Mouse (Mus musculus) heart, postnatal 25 days (tissue): Measurements from ENCODE around the gene Tekt1. TPM values are rescaled to one million over a fixed set of nuclear protein-coding genes. Genes with fewer than 3 reads are reported as not detected.
A peak's percentile ranks its signal among the peaks of the same experiment; 100 is the strongest.

ENCODE experiments used
- DNase-seq: peaks from one replicate; pipeline ENCODE4 v3.0.0; 2022; ENCODE audit warnings: low spot score
- intact Hi-C: fragments of 180-260 bp; cut with DNase I; formaldehyde crosslinking; loops from one replicate; pipeline ENCODE4 v1.15.1; 2025
- total RNA-seq, 2 experiments: library from RNA; stranded (reverse); gene quantifications; 2 replicates each; pipeline ENCODE4 v1.2.3; 2021

Gene Tekt1
- total RNA-seq, 2 experiments from 2014 or later: not detected

DNA sequence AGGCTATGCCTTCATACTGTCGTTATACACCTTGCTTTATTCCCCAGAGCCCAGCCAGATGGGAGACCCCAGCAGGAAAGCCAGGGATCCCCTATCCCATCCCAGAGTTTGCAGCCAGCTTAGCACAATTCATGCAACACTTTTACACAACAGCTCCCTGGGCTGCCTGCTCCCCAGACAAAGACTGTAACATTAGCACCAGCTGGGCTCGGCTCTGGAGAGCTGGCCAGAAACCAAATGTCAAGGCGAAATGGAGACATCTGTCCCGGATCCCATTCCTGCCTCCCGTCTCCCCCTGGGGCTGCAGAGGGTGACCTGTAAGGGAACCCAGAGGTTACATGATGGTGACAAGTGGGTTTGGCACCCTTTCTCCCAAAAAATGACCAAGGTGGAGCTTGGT, 31.4 kb upstream of the Tekt1 start:
- peak; percentile 36 for DNase-seq
- intact Hi-C loops: no loop called here

DNA sequence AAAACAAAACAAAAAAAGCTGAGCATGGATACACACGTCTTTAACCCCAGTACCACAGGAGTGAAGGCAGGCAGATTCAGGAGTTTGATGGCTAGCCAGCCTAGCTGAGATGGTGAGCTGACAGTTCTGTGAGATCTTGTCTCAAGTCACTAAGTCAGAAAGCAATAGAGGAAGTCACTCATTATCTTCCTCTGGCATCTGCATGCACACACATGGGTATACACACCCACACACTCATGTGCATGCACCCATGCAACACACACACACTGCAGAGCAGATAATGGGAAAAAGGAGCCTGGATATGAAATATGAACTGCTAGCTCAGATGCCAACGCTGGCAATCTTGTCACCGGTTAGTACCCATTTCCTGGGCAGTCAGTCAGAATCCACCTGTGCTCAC, 31.0 kb upstream of the Tekt1 start:
- intact Hi-C loops: no loop called here
- DNase-seq: no peak

DNA sequence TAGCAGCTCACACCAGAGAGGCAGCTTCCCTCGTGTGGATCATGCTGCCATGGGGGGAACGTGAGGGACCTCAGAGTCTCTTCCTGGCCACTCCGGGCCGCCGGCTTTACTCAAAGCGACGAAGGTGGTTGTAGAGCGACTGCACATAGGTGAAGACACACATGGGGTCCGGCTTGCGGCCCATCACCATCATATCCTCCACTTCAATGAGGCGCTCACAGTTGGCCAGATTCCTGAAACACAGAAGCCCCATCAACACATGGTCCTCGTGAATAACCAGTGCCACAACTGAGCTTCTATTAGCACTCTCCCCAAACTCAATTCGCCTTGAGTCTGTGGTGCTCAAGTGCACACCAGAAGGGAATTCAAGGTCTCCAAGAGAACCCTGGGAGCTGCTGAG, 28.9 kb upstream of the Tekt1 start:
- no peak for DNase-seq
- intact Hi-C loops: no loop called here

DNA sequence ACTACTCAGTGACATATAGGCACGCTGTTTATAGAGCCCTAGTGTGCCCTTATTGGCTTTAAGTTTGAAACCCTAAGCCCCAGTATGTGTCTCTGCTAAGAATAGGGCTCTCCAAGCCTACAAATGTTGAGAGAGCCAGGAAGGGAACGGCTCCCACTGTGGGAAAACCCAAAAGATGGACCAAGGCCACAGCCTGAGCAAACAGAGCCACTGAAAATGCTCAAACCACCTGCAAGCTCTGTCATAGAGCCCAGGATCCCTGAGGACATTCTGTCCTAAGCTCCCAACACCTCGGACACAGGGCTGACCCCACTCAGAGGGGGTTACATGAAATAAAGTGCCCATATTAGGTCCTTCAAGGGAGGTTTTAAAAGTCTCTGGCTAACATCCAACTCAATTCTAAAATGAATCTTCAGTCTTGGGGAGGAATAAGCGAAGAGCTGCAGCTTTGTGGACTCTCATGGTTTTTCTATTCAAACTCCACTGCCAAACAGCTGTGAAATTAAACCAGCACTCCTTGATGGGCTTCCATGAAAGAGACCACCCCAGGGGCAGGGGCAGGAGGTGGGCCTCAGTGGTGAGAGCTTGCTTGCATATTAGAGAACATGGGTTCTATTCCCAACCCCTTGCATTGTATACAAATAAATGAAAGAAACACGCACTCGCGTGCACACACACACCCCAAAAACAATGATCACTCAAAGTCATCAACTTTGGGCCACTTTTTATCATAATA, 27.3 kb upstream of the Tekt1 start:
- intact Hi-C loops: no loop called here
- DNase-seq: no peak

DNA sequence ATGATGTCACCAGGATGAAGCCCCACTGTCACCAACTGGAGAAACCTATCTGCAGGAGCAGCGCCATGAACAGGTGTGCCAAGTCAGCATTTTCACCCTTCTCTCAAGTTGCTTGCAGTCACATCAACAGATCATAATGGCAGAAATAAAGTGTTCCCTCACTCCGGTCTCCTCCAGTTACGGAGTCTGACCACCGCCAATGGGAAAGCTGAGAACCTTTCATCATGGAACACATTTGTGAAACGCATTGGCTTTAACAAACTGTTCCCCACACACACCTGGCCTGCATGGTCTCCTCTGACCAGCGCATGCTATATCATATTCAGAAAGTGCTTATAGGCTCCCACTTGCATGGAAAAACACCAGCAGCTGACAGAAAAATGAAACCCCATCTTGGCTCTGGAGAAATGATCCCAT, 25.9 kb upstream of the Tekt1 start:
- DNase-seq: no peak
- intact Hi-C loops: no loop called here

DNA sequence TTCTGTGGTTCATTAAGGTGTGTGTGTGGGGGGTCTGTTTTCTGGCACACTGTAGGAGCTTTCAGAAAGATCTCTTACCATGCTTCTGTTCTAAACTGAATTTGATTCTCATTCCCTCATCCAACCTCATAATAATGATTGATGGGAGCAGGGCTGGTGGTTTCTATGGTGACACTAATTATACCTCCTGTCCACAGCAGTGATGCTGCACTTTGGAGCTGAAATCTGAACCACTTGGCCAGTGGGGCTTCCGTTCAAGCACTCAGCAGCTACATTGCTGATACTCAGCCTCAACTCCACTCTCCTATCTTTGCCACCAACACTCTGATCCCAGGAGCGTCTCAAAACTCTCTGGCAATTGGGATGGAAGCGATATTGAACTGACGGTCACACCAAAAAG, 17.1 kb upstream of the Tekt1 start:
- intact Hi-C loops: no loop called here
- DNase-seq: no peak

DNA sequence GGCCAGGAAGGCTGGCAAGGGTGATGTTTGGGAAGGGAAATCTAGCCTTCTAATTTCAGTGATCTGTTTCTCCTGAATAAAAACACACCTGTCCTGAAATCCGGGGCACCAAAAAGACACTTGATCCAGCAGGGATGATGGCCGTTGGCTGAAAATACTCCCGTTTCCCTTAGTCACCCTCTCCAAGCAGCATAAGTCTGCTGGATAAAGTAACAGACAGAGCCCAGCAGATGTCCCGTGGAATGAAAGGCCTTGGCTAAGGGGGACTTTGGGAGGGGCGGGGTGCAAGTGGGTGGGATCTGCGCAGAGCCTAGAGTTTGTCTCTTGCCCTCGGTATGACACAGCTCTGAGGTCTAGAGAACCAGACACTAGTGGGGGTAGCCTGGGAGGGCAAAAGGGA, 16.0 kb upstream of the Tekt1 start:
- intact Hi-C loops: no loop called here
- no peak for DNase-seq

DNA sequence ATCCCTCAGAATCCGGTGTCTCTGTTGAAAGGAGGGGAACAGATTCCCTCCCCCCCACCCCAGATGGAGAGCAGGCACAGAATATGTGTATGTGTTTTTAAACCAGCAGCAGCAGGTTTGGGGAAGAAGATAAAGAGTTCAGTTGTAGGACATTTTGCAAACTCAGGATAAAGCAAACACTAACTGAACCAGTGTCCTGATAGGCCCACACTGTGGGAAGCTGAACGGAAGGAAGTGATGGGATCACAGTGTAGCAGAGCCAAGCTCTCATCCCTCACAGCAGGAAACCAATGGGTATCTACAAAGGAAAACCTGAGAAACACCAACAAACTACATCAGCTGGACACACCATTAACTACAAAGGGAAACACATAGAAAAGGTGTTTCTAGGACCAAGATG, 14.3 kb upstream of the Tekt1 start:
- DNase-seq: no peak
- intact Hi-C loops: no loop called here

DNA sequence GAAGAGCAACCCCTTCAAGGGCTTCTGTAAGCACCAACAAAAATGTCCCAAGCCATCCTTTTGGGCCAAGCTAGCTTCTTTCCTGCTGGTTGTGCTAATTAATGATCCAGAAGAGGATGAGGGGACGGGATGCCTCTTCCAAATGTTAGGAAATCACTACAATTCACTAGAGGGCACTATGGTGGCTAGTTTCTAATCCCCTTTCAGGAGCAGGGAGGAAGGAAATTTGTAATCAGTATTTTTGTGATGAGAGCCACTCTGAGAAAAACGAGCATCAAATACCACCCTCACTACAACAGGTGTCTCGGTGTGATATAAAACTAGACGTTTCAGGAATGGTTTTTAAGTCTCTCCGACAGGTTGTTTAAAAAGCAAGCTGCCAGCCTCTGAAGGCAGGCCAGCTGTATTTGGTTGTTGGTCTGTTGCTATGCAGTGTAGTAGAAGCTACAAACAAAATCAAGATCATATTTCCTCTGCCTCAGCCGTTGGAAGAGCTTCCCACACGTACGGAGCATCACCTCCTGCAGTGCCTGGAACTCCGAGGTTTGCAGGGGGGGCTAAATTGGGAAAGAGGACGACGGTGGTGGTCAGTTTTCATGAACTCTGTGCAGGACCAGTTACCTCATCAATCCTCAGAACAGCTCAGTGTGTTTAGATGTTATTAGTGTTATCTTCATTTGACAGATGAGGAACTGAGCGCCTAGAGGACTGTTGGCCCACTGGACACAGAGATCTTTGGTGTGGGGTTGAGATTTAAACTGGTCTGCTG, 7.8 kb upstream of the Tekt1 start:
- intact Hi-C loops: loop anchor here (1.0 kb wide), 1 partner anchor 57 kb away; no protein-coding TSS in a partner anchor
- DNase-seq: no peak

DNA sequence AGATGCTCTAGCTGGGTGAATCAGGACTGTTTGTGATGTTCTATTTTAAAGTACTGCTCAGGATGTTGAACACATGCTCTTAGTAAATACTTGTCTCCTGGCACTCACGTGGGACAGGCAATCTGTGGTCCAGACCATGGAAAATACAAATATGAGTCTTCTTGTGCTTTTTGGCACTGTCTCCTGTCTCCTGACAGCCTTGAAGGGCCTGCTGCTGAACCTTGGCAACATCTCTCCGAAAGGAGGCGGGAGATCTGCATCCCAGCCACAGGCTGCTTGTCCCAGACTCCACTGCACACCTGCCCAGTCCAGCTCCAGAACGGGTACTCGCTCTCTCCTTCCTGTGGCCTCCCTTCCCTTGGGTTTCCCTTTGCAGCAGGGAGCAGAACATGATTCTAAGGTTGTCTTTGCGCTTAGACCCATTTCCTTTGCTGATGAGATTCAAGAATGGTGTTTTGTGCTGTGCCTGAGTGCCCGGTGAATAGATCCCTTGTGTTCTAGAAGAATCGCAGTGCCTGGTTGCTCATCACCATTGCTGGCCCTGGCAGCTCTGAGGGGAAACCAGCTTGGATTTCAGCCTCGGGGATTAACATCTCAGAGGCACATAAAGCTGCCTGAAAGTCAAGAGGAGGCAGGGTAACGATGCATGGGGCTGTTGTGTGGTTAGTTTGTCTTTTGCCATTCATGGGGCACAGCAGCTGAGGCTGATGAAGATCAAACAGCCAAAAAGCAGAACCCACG, 5.9 kb upstream of the Tekt1 start:
- intact Hi-C loops: no loop called here
- no peak for DNase-seq

DNA sequence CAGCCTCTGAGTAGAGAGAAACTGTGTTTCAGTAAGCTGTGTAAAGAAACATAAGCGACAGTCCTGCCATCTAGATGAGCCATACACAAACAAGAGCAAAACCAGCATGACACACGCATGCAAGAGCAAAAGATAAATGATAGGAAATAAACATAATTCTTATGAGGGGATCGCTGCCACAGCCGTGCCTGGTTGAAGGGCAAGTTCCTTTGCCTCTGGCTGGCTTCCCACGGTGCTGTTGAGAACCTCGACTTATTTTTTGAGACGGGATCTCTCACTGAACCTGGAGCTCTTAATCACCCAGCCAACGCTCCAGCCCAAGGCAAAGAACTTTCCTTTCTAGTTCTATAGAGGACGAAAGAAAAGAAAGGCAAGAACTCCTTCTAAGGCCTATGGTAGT, 3.9 kb upstream of the Tekt1 start:
- DNase-seq: no peak
- intact Hi-C loops: no loop called here

DNA sequence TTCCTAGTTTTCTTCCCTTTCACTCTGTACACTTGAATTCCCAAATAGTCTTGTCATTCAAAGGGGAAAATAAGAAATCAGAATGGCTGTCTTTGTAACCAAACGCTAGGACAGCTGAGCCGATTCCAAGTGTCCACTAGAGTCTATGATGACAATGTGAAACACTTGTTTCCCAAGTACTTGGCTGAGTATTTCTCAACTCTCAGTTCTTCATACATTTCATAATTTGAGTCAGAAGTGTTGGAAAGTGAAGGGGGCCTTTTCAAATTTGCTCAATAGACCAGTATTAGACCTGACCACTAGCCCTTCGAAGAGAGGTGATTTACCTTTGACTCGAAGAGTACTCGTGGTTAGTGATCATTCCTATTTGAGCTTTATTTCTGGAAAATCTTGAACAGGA, 2.3 kb upstream of the Tekt1 start:
- intact Hi-C loops: no loop called here
- no peak for DNase-seq

DNA sequence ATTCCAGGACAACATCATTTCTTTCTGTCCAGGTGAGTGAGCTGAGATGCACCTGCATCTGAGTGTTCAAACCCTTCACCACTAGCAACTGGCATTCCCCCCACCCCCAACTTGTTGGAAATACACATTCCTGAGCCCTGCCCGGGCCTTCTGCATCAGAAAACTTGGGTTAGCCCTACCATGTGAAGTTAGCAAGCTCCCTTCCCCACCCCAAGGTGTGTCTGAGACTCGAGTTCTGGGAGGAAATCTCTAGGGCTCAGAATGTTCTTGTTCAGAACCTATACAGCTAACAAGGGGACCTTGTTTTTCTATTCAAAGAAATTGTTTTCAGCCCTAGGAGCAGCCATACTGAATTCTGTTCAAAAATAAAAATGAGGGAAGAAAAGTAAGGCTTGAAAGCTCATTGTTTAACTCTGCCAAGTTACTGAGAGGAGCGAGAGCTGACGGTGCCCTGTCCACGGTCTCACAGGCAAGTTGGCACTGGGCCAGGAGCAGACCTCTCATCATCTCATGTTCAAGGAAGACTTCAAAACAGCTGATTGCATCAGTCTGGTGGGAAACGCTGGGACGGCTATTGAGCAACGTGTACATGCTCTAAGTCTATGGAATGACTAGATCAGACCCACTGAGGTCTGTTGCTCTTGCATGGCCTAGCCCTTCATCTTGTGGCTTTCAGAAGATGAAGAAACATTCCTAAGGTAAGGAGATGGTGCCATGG, 1.4 kb upstream of the Tekt1 start:
- intact Hi-C loops: no loop called here
- no peak for DNase-seq

DNA sequence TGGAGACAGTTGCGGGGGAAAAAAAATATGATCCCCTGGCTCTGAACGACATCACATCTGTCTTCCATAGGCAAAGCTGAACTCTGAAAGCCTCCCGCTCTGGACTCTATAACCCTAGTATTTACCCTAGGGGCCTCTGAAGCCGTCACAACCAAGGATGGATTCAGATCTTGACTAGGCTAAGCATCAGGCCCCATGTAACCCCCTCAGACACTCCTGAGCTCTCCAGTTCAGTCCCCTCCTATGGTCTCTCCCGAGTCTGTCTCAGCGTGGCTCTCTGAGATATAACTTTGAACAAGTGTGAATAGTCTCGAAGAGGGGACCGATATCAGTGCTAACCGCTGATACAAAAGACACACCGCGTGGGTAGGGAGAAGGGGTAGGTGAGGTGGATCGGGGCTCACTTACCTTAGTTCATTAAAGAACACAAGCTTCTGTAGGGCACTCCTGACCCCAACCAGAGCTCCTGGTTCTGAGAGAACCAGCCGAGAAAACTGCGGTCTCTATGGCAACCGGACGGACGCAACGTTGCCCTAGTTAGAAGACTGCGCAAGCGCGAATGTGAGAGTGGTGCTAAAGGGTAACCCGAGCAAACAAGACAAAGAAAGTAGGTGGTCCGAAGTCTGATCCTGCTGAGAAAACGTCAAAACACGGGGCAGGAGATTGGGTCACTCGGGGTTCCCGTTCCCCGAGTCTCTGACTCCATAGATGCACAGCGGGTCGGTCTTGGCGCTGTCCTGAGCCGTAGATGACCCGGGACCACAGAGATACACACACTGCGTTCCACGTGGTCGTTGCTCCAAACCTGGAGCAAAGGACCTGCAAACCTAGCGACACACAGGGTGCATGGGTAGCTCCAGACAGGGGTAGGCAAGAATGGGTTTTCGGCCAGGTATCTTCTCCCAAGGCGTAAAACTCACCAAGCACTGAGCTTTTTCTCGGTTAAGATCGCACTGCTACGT, 576 bp downstream of the Tekt1 start:
- intact Hi-C loops: no loop called here
- DNase-seq: no peak

DNA sequence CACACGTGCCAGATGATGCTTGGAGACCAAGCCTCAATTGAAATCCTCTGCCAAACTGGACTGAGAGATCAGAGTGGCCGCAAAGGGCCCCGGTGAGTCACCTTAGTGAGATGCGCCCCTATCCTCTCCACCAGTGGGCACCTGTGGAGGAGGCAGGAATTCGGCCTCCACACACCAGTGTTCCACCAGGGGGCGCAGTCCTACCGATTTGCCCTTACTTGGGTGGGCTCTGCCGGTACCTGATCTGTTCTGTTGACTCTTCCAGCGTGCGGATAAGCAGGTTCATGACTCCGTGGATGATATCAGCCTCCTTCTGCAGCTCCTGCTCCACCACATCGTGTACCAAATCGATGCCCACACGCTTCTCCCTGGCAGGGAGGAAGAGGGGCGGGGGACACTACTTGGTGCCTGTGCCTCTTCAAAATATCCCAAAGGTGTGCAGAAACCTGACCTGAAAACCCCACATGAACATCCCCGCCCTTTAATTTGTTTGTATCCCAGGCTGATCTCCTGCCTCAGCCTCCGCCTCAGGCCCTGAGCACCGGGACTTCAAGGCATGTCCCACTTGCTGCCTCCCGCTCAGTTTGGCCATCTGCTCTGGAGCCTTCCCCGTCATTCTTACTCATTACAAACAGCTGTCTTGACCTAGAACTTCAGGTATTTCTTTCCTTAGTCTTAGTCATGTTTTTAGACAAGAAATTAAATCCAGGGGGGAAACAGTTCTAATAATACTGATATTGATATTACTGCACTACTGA, 7.1 kb downstream of the Tekt1 start:
- intact Hi-C loops: loop anchor here (1.0 to 10.0 kb wide), 3 partner anchors 73 to 370 kb away; no protein-coding TSS in a partner anchor

DNA sequence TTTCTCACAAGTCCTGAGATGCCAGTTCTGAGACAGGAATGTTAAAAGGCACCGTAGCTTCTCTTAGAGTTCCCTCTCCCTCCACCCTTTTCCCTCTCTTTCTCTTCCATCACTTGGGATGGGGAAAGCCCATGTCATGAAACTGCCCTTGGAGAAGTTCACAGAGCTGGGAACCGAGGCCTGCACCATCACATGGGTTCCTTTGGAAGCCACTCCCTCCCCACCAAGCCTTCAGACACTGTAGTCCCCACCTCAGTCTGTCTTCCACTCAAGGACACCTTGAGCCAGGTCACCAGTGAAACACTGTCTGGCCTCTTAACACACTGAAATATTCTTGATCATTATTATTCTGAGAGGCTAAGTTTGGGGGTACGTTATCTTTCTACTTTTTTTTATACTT, 9.1 kb downstream of the Tekt1 start:
- intact Hi-C loops: loop anchor here (10.0 kb wide), 1 partner anchor 372 kb away; no protein-coding TSS in a partner anchor

More for the DNA sequence above, 7.1 kb downstream of the Tekt1 start:
- peak; percentile 34 for DNase-seq

DNA sequence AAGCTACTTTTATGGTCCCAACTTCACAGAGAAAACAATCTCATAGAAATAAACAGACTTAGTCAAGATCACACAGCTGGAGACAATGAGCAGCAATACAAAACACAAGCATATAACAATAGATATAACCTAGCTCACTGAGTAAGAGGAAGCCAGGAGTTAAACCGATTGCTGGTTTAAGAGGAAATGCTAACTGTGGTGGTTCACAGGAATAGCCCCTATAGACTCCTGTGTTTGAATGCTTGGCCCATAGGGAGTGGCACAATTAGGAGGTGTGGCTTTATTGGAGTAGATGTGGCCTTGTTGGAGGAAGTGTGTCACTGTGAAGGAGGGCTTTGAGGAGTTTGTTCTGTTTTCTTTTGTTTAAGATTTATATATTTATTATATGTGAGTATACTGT, 10.0 kb downstream of the Tekt1 start:
- intact Hi-C loops: loop anchor here (10.0 kb wide), 1 partner anchor 373 kb away; no protein-coding TSS in a partner anchor
- DNase-seq: no peak

More for the DNA sequence above, 9.1 kb downstream of the Tekt1 start:
- no peak for DNase-seq

DNA sequence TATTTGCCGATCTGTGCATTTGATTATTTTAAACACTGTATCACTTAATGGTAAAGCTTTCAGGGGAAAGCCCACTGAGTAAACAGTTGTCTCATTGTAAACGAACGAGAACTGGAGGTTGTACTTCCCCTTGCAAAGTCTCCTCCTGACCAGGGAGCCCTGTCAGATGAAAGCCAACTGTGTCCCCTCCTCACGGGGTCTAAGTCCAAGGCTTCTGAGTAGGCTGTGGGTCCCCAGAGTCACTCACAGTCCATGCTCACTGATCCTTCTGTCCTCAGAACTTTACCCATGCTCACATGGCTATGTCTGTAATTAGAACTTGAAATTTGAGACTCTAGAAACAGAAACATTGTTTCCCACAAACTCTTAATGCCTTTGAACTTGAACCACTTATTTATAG, 12.6 kb downstream of the Tekt1 start:
- intact Hi-C loops: loop anchor here (10.0 kb wide), 1 partner anchor 375 kb away; no protein-coding TSS in a partner anchor
- DNase-seq: no peak
